In genomic region chr17:34632261-34632691, GRCm38 (mm10) we compare ENCODE assay signal across 7 mouse cellular contexts. TPM values are rescaled to one million over a fixed set of nuclear protein-coding genes. Genes with fewer than 3 reads are reported as not detected.
DNase-seq lines count a peak whose midpoint lies in the region; ATAC-seq and TF ChIP-seq lines count a peak whose summit lies in the region.

No protein-coding gene starts in this region.

- no peaks in the 10 kb centered on the region for H3K36me3 ChIP-seq in heart, embryonic 10.5 days
- H3K36me3 ChIP-seq in limb, embryonic 14.5 days (ENCODE audit: control insufficient read depth, insufficient read depth, low read length): no peaks in the 10 kb centered on the region
- no peaks in the 10 kb centered on the region for H3K36me3 ChIP-seq in midbrain, embryonic 15.5 days (replicated peaks)
- no peaks in the 10 kb centered on the region for H3K36me3 ChIP-seq in spleen, adult 2 months (ENCODE audit: control insufficient read depth, insufficient read depth, low read length)

- H3K27me3 ChIP-seq in heart, embryonic 10.5 days (ENCODE audit: insufficient read depth, poor library complexity, severe bottlenecking): peaks cover 73% of the 10 kb centered on the region
- H3K27me3 ChIP-seq in limb, embryonic 14.5 days (ENCODE audit: control insufficient read depth, insufficient read depth, low read length): peaks cover 36% of the 10 kb centered on the region
- H3K27me3 ChIP-seq in midbrain, embryonic 15.5 days (replicated peaks): peaks cover 3% of the 10 kb centered on the region; the same call in 1 of the 2 replicates
- H3K27me3 ChIP-seq in spleen, adult 2 months (ENCODE audit: control insufficient read depth, insufficient read depth, low read length): peaks cover 12% of the 10 kb centered on the region; the same call in 1 of the 2 replicates

- H3K4me3 ChIP-seq in bone marrow macrophage, adult 2 months (ENCODE audit: insufficient read depth, low read length): peak overlapping the region; percentile 77
- peak overlapping the region; percentile 14; the same call in 1 of the 2 replicates for H3K4me3 ChIP-seq in embryonic fibroblast, embryonic 13.5 days (ENCODE audit: insufficient read depth, low read length)
- peak overlapping the region; percentile 57 for H3K4me3 ChIP-seq in heart, embryonic 10.5 days
- H3K4me3 ChIP-seq in limb, embryonic 14.5 days (replicated peaks; ENCODE audit: low read length): peak overlapping the region; percentile 38
- H3K4me3 ChIP-seq in midbrain, embryonic 15.5 days: peak overlapping the region; percentile 71
- H3K4me3 ChIP-seq in spleen, adult 2 months (ENCODE audit: extremely low read depth, insufficient read depth, insufficient read length): peak overlapping the region; percentile 34; the same call in 1 of the 2 replicates

- peak; percentile 25; the same call in 1 of the 2 replicates for ATAC-seq in limb, embryonic 14.5 days (ENCODE audit: low FRiP score, low read depth)
- ATAC-seq in midbrain, embryonic 15.5 days (replicated peaks): no peak

- H3K9me3 ChIP-seq in heart, embryonic 10.5 days: no peaks in the 10 kb centered on the region
- no peaks in the 10 kb centered on the region for H3K9me3 ChIP-seq in limb, embryonic 14.5 days (ENCODE audit: control insufficient read depth, low read length)
- no peaks in the 10 kb centered on the region for H3K9me3 ChIP-seq in midbrain, embryonic 15.5 days

- H3K4me1 ChIP-seq in bone marrow macrophage, adult 2 months (ENCODE audit: control insufficient read depth, insufficient read depth, low read length): peaks cover 53% of the 10 kb centered on the region
- H3K4me1 ChIP-seq in embryonic fibroblast, embryonic 13.5 days (ENCODE audit: control insufficient read depth, insufficient read depth, low read length): peaks cover 4% of the 10 kb centered on the region; the same call in 1 of the 2 replicates
- H3K4me1 ChIP-seq in heart, embryonic 10.5 days: peaks cover 44% of the 10 kb centered on the region
- peaks cover 26% of the 10 kb centered on the region for H3K4me1 ChIP-seq in limb, embryonic 14.5 days (ENCODE audit: control insufficient read depth, insufficient read depth, low read length)
- H3K4me1 ChIP-seq in midbrain, embryonic 15.5 days: peaks cover 47% of the 10 kb centered on the region
- H3K4me1 ChIP-seq in spleen, adult 2 months (ENCODE audit: control insufficient read depth, insufficient read depth, insufficient read length): peaks cover 17% of the 10 kb centered on the region

- H3K9ac ChIP-seq in limb, embryonic 14.5 days (ENCODE audit: low read depth, low read length, severe bottlenecking): peak overlapping the region; percentile 44
- H3K9ac ChIP-seq in midbrain, embryonic 15.5 days: peak overlapping the region; percentile 63

- peak overlapping the region; percentile 79 for H3K4me2 ChIP-seq in limb, embryonic 14.5 days (replicated peaks; ENCODE audit: low read depth, low read length, severe bottlenecking)
- peak overlapping the region; percentile 89 for H3K4me2 ChIP-seq in midbrain, embryonic 15.5 days

- WGBS in heart, embryonic 10.5 days: 2% methylated on average over 26 of the region's 26 CpGs
- 2% methylated on average over 24 of the region's 26 CpGs for WGBS in limb, embryonic 14.5 days
- 1% methylated on average over 26 of the region's 26 CpGs for WGBS in midbrain, embryonic 15.5 days
- 4% methylated on average over 26 of the region's 26 CpGs for WGBS in spleen, adult 2 months

- TF ChIP-seq CTCF in bone marrow macrophage, adult 2 months (IDR thresholded peaks at IDR 0.05; ENCODE audit: low read depth, low read length): no peak
- no peak for TF ChIP-seq CTCF in embryonic fibroblast, embryonic 13.5 days (IDR thresholded peaks at IDR 0.05; ENCODE audit: borderline replicate concordance, insufficient read depth, low read length)
- TF ChIP-seq CTCF in spleen, adult 2 months (IDR thresholded peaks at IDR 0.05; ENCODE audit: extremely low read depth, insufficient read depth, insufficient read length, insufficient replicate concordance): no peak

- no peak for DNase-seq in heart, embryonic 10.5 days (ENCODE audit: low spot score)
- peak; percentile 89 for DNase-seq in kidney, adult 9 months
- peak; percentile 34 for DNase-seq in limb, embryonic 14.5 days (ENCODE audit: low spot score)
- DNase-seq in spleen, adult 2 months (ENCODE audit: low read depth in 1 of 2, low spot score in 2 of 2): peak in 1 of 2 experiments; percentile 48

- no peak for TF ChIP-seq POLR2A in bone marrow macrophage, adult 2 months (IDR thresholded peaks at IDR 0.05; ENCODE audit: borderline replicate concordance, low read depth, low read length)
- TF ChIP-seq POLR2A in embryonic fibroblast, embryonic 13.5 days (IDR thresholded peaks at IDR 0.05; ENCODE audit: low read depth, low read length): peak; percentile 53; the same call in 1 of the 2 replicates
- no peak for TF ChIP-seq POLR2A in limb, embryonic 14.5 days (IDR thresholded peaks at IDR 0.05; ENCODE audit: borderline replicate concordance, extremely low read depth, insufficient read depth, insufficient read length)
- TF ChIP-seq POLR2A in spleen, adult 2 months (IDR thresholded peaks at IDR 0.05; ENCODE audit: low read depth, low read length): no peak; the same call in 1 of the 2 replicates

- peak overlapping the region; percentile 99 for H3K27ac ChIP-seq in bone marrow macrophage, adult 2 months (ENCODE audit: insufficient read depth, low read depth, low read length)
- no peak overlapping the region for H3K27ac ChIP-seq in embryonic fibroblast, embryonic 13.5 days (ENCODE audit: insufficient read depth, low read length)
- H3K27ac ChIP-seq in heart, embryonic 10.5 days: peak overlapping the region; percentile 42; the same call in 1 of the 2 replicates
- no peak overlapping the region for H3K27ac ChIP-seq in limb, embryonic 14.5 days (replicated peaks; ENCODE audit: low read depth, low read length)
- H3K27ac ChIP-seq in midbrain, embryonic 15.5 days: no peak overlapping the region
- peak overlapping the region; percentile 58 for H3K27ac ChIP-seq in spleen, adult 2 months (ENCODE audit: insufficient read depth, low read length)

RNA-seq across cellular contexts. Expression of gene Prrt1, which starts 2.9 kb away (rescaled TPM):
- 0.76 and 1.3 TPM in 2 replicates for polyA plus RNA-seq in bone marrow macrophage, adult 2 months (2012; ENCODE audit: insufficient read depth, insufficient read length, missing spikeins)
- polyA plus RNA-seq in embryonic fibroblast, embryonic 13.5 days (2011; ENCODE audit: insufficient read length, low read depth, missing spikeins): 0.53 TPM in 1 of 2 replicates, not detected in the other
- polyA plus RNA-seq in heart, embryonic 10.5 days (2016; fragmentation: Nextera tagmentation; extraction: Ambion mirVana): 0.11 TPM in 1 of 2 replicates, not detected in the other
- polyA plus RNA-seq in limb, embryonic 14.5 days (2012; rRNA removed): 5.5 and 5.7 TPM in 2 replicates
- polyA plus RNA-seq in limb, embryonic 14.5 days (2014; fragmentation: Nextera tagmentation; extraction: Ambion mirVana): 0.40 and 0.94 TPM in 2 replicates
- 10.7 and 10.8 TPM in 2 replicates for polyA plus RNA-seq in midbrain, embryonic 15.5 days (2015; fragmentation: Nextera tagmentation; extraction: Ambion mirVana)
- 9.5 and 9.9 TPM in 2 replicates for polyA plus RNA-seq in spleen, adult 2 months (2012; rRNA removed)

RNA-seq across cellular contexts. Expression of gene Ppt2, which starts 4.0 kb away (rescaled TPM):
- 101 and 118 TPM in 2 replicates for polyA plus RNA-seq in bone marrow macrophage, adult 2 months (2012; ENCODE audit: insufficient read depth, insufficient read length, missing spikeins)
- polyA plus RNA-seq in embryonic fibroblast, embryonic 13.5 days (2011; ENCODE audit: insufficient read length, low read depth, missing spikeins): 28.2 and 32.3 TPM in 2 replicates
- 24.3 and 27.5 TPM in 2 replicates for polyA plus RNA-seq in heart, embryonic 10.5 days (2016; fragmentation: Nextera tagmentation; extraction: Ambion mirVana)
- polyA plus RNA-seq in limb, embryonic 14.5 days (2012; rRNA removed): 39.6 and 52.4 TPM in 2 replicates
- polyA plus RNA-seq in limb, embryonic 14.5 days (2014; fragmentation: Nextera tagmentation; extraction: Ambion mirVana): 27.0 and 29.9 TPM in 2 replicates
- polyA plus RNA-seq in midbrain, embryonic 15.5 days (2015; fragmentation: Nextera tagmentation; extraction: Ambion mirVana): 20.0 and 20.9 TPM in 2 replicates
- polyA plus RNA-seq in spleen, adult 2 months (2012; rRNA removed): 31.7 and 36.3 TPM in 2 replicates

RNA-seq across cellular contexts. Expression of gene Fkbpl, which starts 12.3 kb away (rescaled TPM):
- 22.4 and 22.9 TPM in 2 replicates for polyA plus RNA-seq in bone marrow macrophage, adult 2 months (2012; ENCODE audit: insufficient read depth, insufficient read length, missing spikeins)
- 17.9 and 20.2 TPM in 2 replicates for polyA plus RNA-seq in embryonic fibroblast, embryonic 13.5 days (2011; ENCODE audit: insufficient read length, low read depth, missing spikeins)
- 12.6 TPM in 2 replicates for polyA plus RNA-seq in heart, embryonic 10.5 days (2016; fragmentation: Nextera tagmentation; extraction: Ambion mirVana)
- 5.1 TPM in 2 replicates for polyA plus RNA-seq in limb, embryonic 14.5 days (2012; rRNA removed)
- 11.9 and 12.5 TPM in 2 replicates for polyA plus RNA-seq in limb, embryonic 14.5 days (2014; fragmentation: Nextera tagmentation; extraction: Ambion mirVana)
- polyA plus RNA-seq in midbrain, embryonic 15.5 days (2015; fragmentation: Nextera tagmentation; extraction: Ambion mirVana): 14.6 and 16.0 TPM in 2 replicates
- 1.4 and 1.6 TPM in 2 replicates for polyA plus RNA-seq in spleen, adult 2 months (2012; rRNA removed)

RNA-seq across cellular contexts. Expression of gene Atf6b, which starts 14.7 kb away (rescaled TPM):
- 42.6 and 62.7 TPM in 2 replicates for polyA plus RNA-seq in bone marrow macrophage, adult 2 months (2012; ENCODE audit: insufficient read depth, insufficient read length, missing spikeins)
- polyA plus RNA-seq in embryonic fibroblast, embryonic 13.5 days (2011; ENCODE audit: insufficient read length, low read depth, missing spikeins): 65.2 and 83.8 TPM in 2 replicates
- 74.0 and 76.8 TPM in 2 replicates for polyA plus RNA-seq in heart, embryonic 10.5 days (2016; fragmentation: Nextera tagmentation; extraction: Ambion mirVana)
- 104 and 121 TPM in 2 replicates for polyA plus RNA-seq in limb, embryonic 14.5 days (2012; rRNA removed)
- 68.3 and 80.9 TPM in 2 replicates for polyA plus RNA-seq in limb, embryonic 14.5 days (2014; fragmentation: Nextera tagmentation; extraction: Ambion mirVana)
- polyA plus RNA-seq in midbrain, embryonic 15.5 days (2015; fragmentation: Nextera tagmentation; extraction: Ambion mirVana): 123 and 125 TPM in 2 replicates
- 76.4 and 102 TPM in 2 replicates for polyA plus RNA-seq in spleen, adult 2 months (2012; rRNA removed)

RNA-seq across cellular contexts. Expression of gene Egfl8, which starts 16.5 kb away (rescaled TPM):
- polyA plus RNA-seq in bone marrow macrophage, adult 2 months (2012; ENCODE audit: insufficient read depth, insufficient read length, missing spikeins): 4.9 and 9.0 TPM in 2 replicates
- polyA plus RNA-seq in embryonic fibroblast, embryonic 13.5 days (2011; ENCODE audit: insufficient read length, low read depth, missing spikeins): 0.48 and 0.51 TPM in 2 replicates
- polyA plus RNA-seq in heart, embryonic 10.5 days (2016; fragmentation: Nextera tagmentation; extraction: Ambion mirVana): 0.49 and 1.7 TPM in 2 replicates
- 11.3 and 12.8 TPM in 2 replicates for polyA plus RNA-seq in limb, embryonic 14.5 days (2012; rRNA removed)
- polyA plus RNA-seq in limb, embryonic 14.5 days (2014; fragmentation: Nextera tagmentation; extraction: Ambion mirVana): 8.1 and 8.7 TPM in 2 replicates
- polyA plus RNA-seq in midbrain, embryonic 15.5 days (2015; fragmentation: Nextera tagmentation; extraction: Ambion mirVana): 9.2 and 10.3 TPM in 2 replicates
- 3.2 and 3.9 TPM in 2 replicates for polyA plus RNA-seq in spleen, adult 2 months (2012; rRNA removed)

Comparison
In these comparisons a context has a peak if more than half of its experiments do, and no peak if none do; other contexts are left out.
1. H3K27ac ChIP-seq: peak in bone marrow macrophage, adult 2 months (single experiment), heart, embryonic 10.5 days (single experiment) and spleen, adult 2 months (single experiment); none in embryonic fibroblast, embryonic 13.5 days (single experiment), limb, embryonic 14.5 days (single experiment) and midbrain, embryonic 15.5 days (single experiment).
2. H3K4me3 ChIP-seq: peak in every context shown above with its lines; median percentile 77 in bone marrow macrophage, adult 2 months; 71 in midbrain, embryonic 15.5 days; 57 in heart, embryonic 10.5 days; 38 in limb, embryonic 14.5 days; 34 in spleen, adult 2 months; 14 in embryonic fibroblast, embryonic 13.5 days.